Mouse (Mus musculus) CH12.LX (cell line): ENCODE measurements around the gene Epas1. TPM values are rescaled to one million over a fixed set of nuclear protein-coding genes. Genes with fewer than 3 reads are reported as not detected.
A peak's percentile ranks its signal among the peaks of the same experiment; 100 is the strongest.

Experiments used
- DNase-seq: peaks from one replicate; pipeline ENCODE4 v3.0.0-alpha.2; 2013; ENCODE audit errors: extremely low read depth
- H3K27ac ChIP-seq: 2 replicates; pipeline ENCODE4 v1.5.1; 2012; ENCODE audit warnings: low read depth, mild to moderate bottlenecking, control low read depth, moderate library complexity; ENCODE audit not compliant: insufficient read depth
- H3K27me3 ChIP-seq: replicated peaks from 2 replicates; pipeline ENCODE3; 2012; ENCODE audit warnings: inconsistent platforms
- H3K36me3 ChIP-seq, 2 experiments: replicated peaks in 1 of 2; 2 replicates each; pipeline versions ENCODE3 to v1.6.1; 2012; ENCODE audit warnings: inconsistent platforms in 1 of 2, low read length in 1 of 2, mild to moderate bottlenecking in 1 of 2, mixed read lengths in 1 of 2, moderate library complexity in 1 of 2; ENCODE audit not compliant: control insufficient read depth in 1 of 2, insufficient read depth in 1 of 2
- H3K4me1 ChIP-seq, 2 experiments: 2 replicates each; pipeline ENCODE4 v1.6.1; 2012; ENCODE audit warnings: inconsistent platforms in 1 of 2, moderate library complexity in 1 of 2; ENCODE audit not compliant: insufficient read depth in 2 of 2, control insufficient read depth in 1 of 2
- H3K4me2 ChIP-seq: 2 replicates; pipeline ENCODE4 v1.6.1; 2012; ENCODE audit warnings: low read depth, mild to moderate bottlenecking, control low read depth; ENCODE audit not compliant: poor library complexity, insufficient read depth, severe bottlenecking
- H3K4me3 ChIP-seq, 3 experiments: fragments of 150-350 bp in 1 of 3; sonication (generic) in 1 of 3; replicated peaks in 1 of 3; 2 replicates each; pipeline versions ENCODE3 to v1.5.1; 2011 to 2012; ENCODE audit warnings: low read depth in 2 of 3, low read length in 2 of 3, mild to moderate bottlenecking in 2 of 3, moderate library complexity in 2 of 3, control low read depth in 1 of 3, improper control_type of control experiment in 1 of 3, inconsistent platforms in 1 of 3, mixed read lengths in 1 of 3; ENCODE audit not compliant: poor library complexity in 1 of 3
- H3K79me2 ChIP-seq: replicated peaks from 2 replicates; pipeline ENCODE4 v1.6.1; 2012; ENCODE audit warnings: mild to moderate bottlenecking, moderate library complexity; ENCODE audit not compliant: control insufficient read depth, poor library complexity, insufficient read depth, severe bottlenecking; ENCODE audit errors: extremely low read depth
- H3K9ac ChIP-seq: 2 replicates; pipeline ENCODE4 v1.6.1; 2012; ENCODE audit warnings: low read depth, mild to moderate bottlenecking, control low read depth, moderate library complexity; ENCODE audit not compliant: insufficient read depth
- H3K9me3 ChIP-seq: replicated peaks from 2 replicates; pipeline ENCODE3; 2012; ENCODE audit warnings: low read length, inconsistent platforms, mixed read lengths
- E2F4 ChIP-seq: IDR thresholded peaks from 2 replicates; pipeline ENCODE4 v1.6.1; 2011; ENCODE audit warnings: low read depth, low read length, improper control_type of control experiment; ENCODE audit not compliant: insufficient replicate concordance
- ELF1 ChIP-seq: IDR thresholded peaks from 2 replicates; pipeline ENCODE4 v1.6.1; 2014; ENCODE audit warnings: low read depth, mild to moderate bottlenecking, inconsistent platforms, low read length, improper control_type of control experiment
- ETS1 ChIP-seq: conservative IDR thresholded peaks from 2 replicates; pipeline ENCODE4 v1.6.1; 2012; ENCODE audit warnings: low read depth, mild to moderate bottlenecking, inconsistent platforms, low read length, improper control_type of control experiment, moderate library complexity
- GABPA ChIP-seq: IDR thresholded peaks from 2 replicates; pipeline ENCODE4 v1.6.1; 2012; ENCODE audit warnings: low read depth, low read length, improper control_type of control experiment, inconsistent platforms; ENCODE audit not compliant: insufficient replicate concordance
- HCFC1 ChIP-seq: IDR thresholded peaks from 2 replicates; pipeline ENCODE4 v1.6.1; 2012; ENCODE audit warnings: low read depth, mild to moderate bottlenecking, inconsistent platforms, low read length, improper control_type of control experiment
- IRF4 ChIP-seq: IDR thresholded peaks from 2 replicates; pipeline ENCODE4 v1.6.1; 2014; ENCODE audit warnings: low read depth, mild to moderate bottlenecking, inconsistent platforms, low read length, improper control_type of control experiment
- JUND ChIP-seq: conservative IDR thresholded peaks from 2 replicates; pipeline ENCODE4 v1.6.1; 2011; ENCODE audit warnings: low read depth, low read length, improper control_type of control experiment
- KAT2A ChIP-seq: IDR thresholded peaks from 2 replicates; pipeline ENCODE4 v1.6.1; 2012; ENCODE audit warnings: low read length, improper control_type of control experiment, inconsistent platforms; ENCODE audit not compliant: insufficient replicate concordance
- MAX ChIP-seq: IDR thresholded peaks from 2 replicates; pipeline ENCODE4 v1.6.1; 2011; ENCODE audit warnings: low read length, improper control_type of control experiment
- MEF2A ChIP-seq: IDR thresholded peaks from 2 replicates; pipeline ENCODE4 v1.6.1; 2014; ENCODE audit warnings: low read depth, mild to moderate bottlenecking, inconsistent platforms, low read length, improper control_type of control experiment, borderline replicate concordance
- MXI1 ChIP-seq: IDR thresholded peaks from 2 replicates; pipeline ENCODE4 v1.6.1; 2011; ENCODE audit warnings: mild to moderate bottlenecking, low read depth, low read length, improper control_type of control experiment
- MYC ChIP-seq: IDR thresholded peaks from 2 replicates; pipeline ENCODE4 v1.6.1; 2011; ENCODE audit warnings: low read depth, mild to moderate bottlenecking, improper control_type of control experiment, low read length
- NELFE ChIP-seq: IDR thresholded peaks from 2 replicates; pipeline ENCODE4 v1.6.1; 2011; ENCODE audit warnings: low read depth, low read length, improper control_type of control experiment
- NRF1 ChIP-seq: IDR thresholded peaks from 2 replicates; pipeline ENCODE4 v1.6.1; 2014; ENCODE audit warnings: low read depth, mild to moderate bottlenecking, inconsistent platforms, low read length, improper control_type of control experiment, moderate library complexity
- POLR2A ChIP-seq: IDR thresholded peaks from 2 replicates; pipeline ENCODE4 v1.6.1; 2011; ENCODE audit warnings: low read depth, mild to moderate bottlenecking, improper control_type of control experiment, low read length
- RCOR1 ChIP-seq: conservative IDR thresholded peaks from 2 replicates; pipeline ENCODE4 v1.6.1; 2012; ENCODE audit warnings: low read depth, mild to moderate bottlenecking, inconsistent platforms, low read length, improper control_type of control experiment
- SMC3 ChIP-seq: IDR thresholded peaks from 2 replicates; pipeline ENCODE4 v1.6.1; 2011; ENCODE audit warnings: low read depth, low read length, improper control_type of control experiment
- USF1 ChIP-seq: IDR thresholded peaks from 2 replicates; pipeline ENCODE4 v1.6.1; 2014; ENCODE audit warnings: low read depth, mild to moderate bottlenecking, inconsistent platforms, low read length, improper control_type of control experiment
- ZKSCAN1 ChIP-seq: IDR thresholded peaks from 2 replicates; pipeline ENCODE4 v1.6.1; 2012; ENCODE audit warnings: low read depth, inconsistent platforms, low read length, improper control_type of control experiment, borderline replicate concordance
- ZMIZ1 ChIP-seq: IDR thresholded peaks from 2 replicates; pipeline ENCODE4 v1.6.1; 2012; ENCODE audit warnings: low read depth, mild to moderate bottlenecking, inconsistent platforms, low read length, improper control_type of control experiment
- ZNF384 ChIP-seq: IDR thresholded peaks from 2 replicates; pipeline ENCODE4 v1.6.1; 2012; ENCODE audit warnings: low read depth, low read length, improper control_type of control experiment, inconsistent platforms
- dilution Hi-C: fragments of 300-500 bp; cut with MboI; formaldehyde crosslinking; loops from 2 replicates; pipeline ENCODE4 v1.14.3; 2020; ENCODE audit warnings: low sequenced_read_pairs; ENCODE audit not compliant: extremely low pct_unique_long_range_greater_than_20kb, extremely low pct_ligation_motif_present
- in situ Hi-C: fragments of 300-500 bp; cut with MboI; formaldehyde crosslinking; loops from 3 replicates; pipeline ENCODE4 v1.14.3; 2019; ENCODE audit warnings: low sequenced_read_pairs, low pct_ligation_motif_present, low pct_unique_long_range_greater_than_20kb, mixed read lengths
- polyA plus RNA-seq: library from polyadenylated mRNA; unstranded; fragments of >175 nt; gene quantifications from 2 replicates; pipeline ENCODE4 v1.2.1, GENCODE M21; 2012; ENCODE audit warnings: low read depth; ENCODE audit not compliant: insufficient read length
- total RNA-seq, 2 experiments: library from RNA; depleted of rRNA; stranded (reverse); fragments of 300-350 nt in 1 of 2; fragments of >200 nt in 1 of 2; gene quantifications; 2 replicates each; pipeline ENCODE4 v1.2.3; 2012 to 2014

Gene Epas1
- total RNA-seq (2012; rRNA removed) (0.08 and 0.17 TPM in 2 replicates), total RNA-seq (2014; rRNA removed) (0.07 and 0.11 TPM in 2 replicates), polyA plus RNA-seq (0.14 and 0.16 TPM in 2 replicates)

- no peaks in the 10 kb centered on the region for H3K36me3 ChIP-seq
- H3K27me3 ChIP-seq, result peaks cover 12% of the 10 kb centered on the region
- dilution Hi-C loops (loop anchor here (25.0 kb wide), 1 partner anchor 91 kb away; no protein-coding TSS in a partner anchor), in situ Hi-C loops (no loop called here)
- peak; percentile 59 for TF ChIP-seq ELF1
- TF ChIP-seq USF1, result no peak
- no peak for TF ChIP-seq MXI1
- TF ChIP-seq NELFE, result peak; percentile 51; the same call in 1 of the 2 replicates
- TF ChIP-seq MEF2A, result 0 out of 2 replicates have a peak, but pooled peaks have one; percentile 15
- TF ChIP-seq POLR2A, result peak; percentile 42; the same call in 1 of the 2 replicates
- H3K27ac ChIP-seq, result no peak within 1 kb of the TSS
- peaks cover 0 to 5% of the 10 kb centered on the region in 2 experiments; a peak in 1 of 4 replicates for H3K4me1 ChIP-seq
- H3K4me2 ChIP-seq, result peak within 1 kb of the TSS; percentile 74
- peak within 1 kb of the TSS; percentile 12; the same call in 1 of the 2 replicates for H3K9ac ChIP-seq
- peaks cover 17% of the 10 kb centered on the region for H3K9me3 ChIP-seq
- peak within 1 kb of the TSS; percentile 29 to 58 (median 43) for H3K4me3 ChIP-seq
- no peaks in the 10 kb centered on the region for H3K79me2 ChIP-seq
- peak; percentile 77 for DNase-seq
Observed at GRCm38 (mm10) chr17:86753130-86753821, at the start of gene Epas1. Gene Epas1 (plus strand): TSS chr17:86753700.

DNA sequence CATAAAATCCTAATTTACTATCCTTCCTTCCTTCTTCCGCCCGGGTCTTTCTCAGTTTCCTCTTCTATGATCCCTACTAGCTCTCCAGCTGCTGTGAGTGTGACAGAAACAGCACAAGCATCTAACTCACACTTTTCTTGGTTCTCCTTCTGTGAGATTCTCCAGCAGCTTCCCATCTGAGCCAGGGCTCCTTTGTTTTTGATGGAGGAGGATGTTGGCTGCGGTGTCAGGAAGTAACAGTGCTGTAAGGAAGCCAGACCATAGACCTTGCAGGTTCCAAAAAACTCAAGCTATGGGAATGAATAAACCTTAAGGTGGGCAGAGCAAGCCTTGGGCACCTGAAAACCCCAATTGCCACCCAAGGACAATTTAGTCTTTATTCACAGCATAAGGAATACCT lies 48.3 kb upstream of the Epas1 start:
- H3K79me2 ChIP-seq, result no peaks in the 10 kb centered on the region
- no peak overlapping the region for H3K4me3 ChIP-seq
- in situ Hi-C loops (no loop called here), dilution Hi-C loops (no loop called here)
- peaks cover 26 to 42% of the 10 kb centered on the region in 2 experiments for H3K4me1 ChIP-seq
- H3K9me3 ChIP-seq, result no peaks in the 10 kb centered on the region
- H3K27me3 ChIP-seq, result no peaks in the 10 kb centered on the region
- H3K27ac ChIP-seq, result no peak overlapping the region
- DNase-seq, result no peak
- H3K4me2 ChIP-seq, result no peak overlapping the region
- H3K36me3 ChIP-seq, result no peaks in the 10 kb centered on the region
- H3K9ac ChIP-seq, result no peak overlapping the region; the same call in 1 of the 2 replicates
- TF ChIP-seq MYC (no peak), IRF4 (no peak), ZKSCAN1 (no peak), ELF1 (no peak), MAX (no peak), RCOR1 (no peak), KAT2A (no peak), MEF2A (no peak), SMC3 (no peak), JUND (no peak), ZMIZ1 (no peak), NRF1 (no peak), ZNF384 (no peak), GABPA (no peak), E2F4 (no peak), ETS1 (no peak), HCFC1 (no peak), NELFE (no peak)
